Mouse (Mus musculus) stomach, embryonic 15.5 days (tissue): ENCODE results near the gene 9130213A22Rik. TPM values are rescaled to one million over a fixed set of nuclear protein-coding genes. Genes with fewer than 3 reads are reported as not detected.

Source experiments
- ATAC-seq: fragments of 200-750 bp; cut with Nextera tagmentation; 2 replicates; pipeline ENCODE4 v1.8.0; 2017; ENCODE audit warnings: low read depth, moderate number of reproducible peaks, moderate TSS enrichment; ENCODE audit not compliant: insufficient read depth, low FRiP score
- H3K27ac ChIP-seq: fragments of 300-500 bp; sonication (generic); 2 replicates; pipeline ENCODE4 v1.5.1; 2015; ENCODE audit warnings: mild to moderate bottlenecking, inconsistent platforms
- H3K27me3 ChIP-seq: fragments of 300-500 bp; sonication (generic); replicated peaks from 2 replicates; pipeline ENCODE4 v1.6.1; 2015; ENCODE audit warnings: inconsistent platforms
- H3K36me3 ChIP-seq: fragments of 300-500 bp; sonication (generic); 2 replicates; pipeline ENCODE4 v1.6.1; 2015; ENCODE audit warnings: inconsistent platforms
- H3K4me1 ChIP-seq: fragments of 300-500 bp; sonication (generic); 2 replicates; pipeline ENCODE4 v1.6.1; 2015; ENCODE audit warnings: inconsistent platforms
- H3K4me2 ChIP-seq: fragments of 300-500 bp; sonication (generic); 2 replicates; pipeline ENCODE4 v1.6.1; 2015; ENCODE audit warnings: mild to moderate bottlenecking, inconsistent platforms
- H3K4me3 ChIP-seq: fragments of 300-500 bp; sonication (generic); replicated peaks from 2 replicates; pipeline ENCODE4 v1.5.1; 2015; ENCODE audit warnings: inconsistent platforms
- H3K9ac ChIP-seq: fragments of 300-500 bp; sonication (generic); 2 replicates; pipeline ENCODE4 v1.6.1; 2015; ENCODE audit warnings: inconsistent platforms
- H3K9me3 ChIP-seq: fragments of 300-500 bp; sonication (generic); 2 replicates; pipeline ENCODE4 v1.6.1; 2016; ENCODE audit warnings: inconsistent platforms
- WGBS: fragments of 180-500 bp; shearing (Covaris S2); methylation state at CpG from one replicate; pipeline ENCODE4 v1.1.7; 2015; 5-methylcytosine and 5-hydroxymethylcytosine counted together
- polyA plus RNA-seq: library from polyadenylated mRNA; unstranded; fragments of >200 nt; fragmentation: Nextera tagmentation; extraction: Ambion mirVana; gene quantifications from 2 replicates; pipeline ENCODE4 v1.2.1, GENCODE M21; 2015

Gene 9130213A22Rik
- polyA plus RNA-seq, 1 experiment from 2014 or later = 0.37 TPM

DNA sequence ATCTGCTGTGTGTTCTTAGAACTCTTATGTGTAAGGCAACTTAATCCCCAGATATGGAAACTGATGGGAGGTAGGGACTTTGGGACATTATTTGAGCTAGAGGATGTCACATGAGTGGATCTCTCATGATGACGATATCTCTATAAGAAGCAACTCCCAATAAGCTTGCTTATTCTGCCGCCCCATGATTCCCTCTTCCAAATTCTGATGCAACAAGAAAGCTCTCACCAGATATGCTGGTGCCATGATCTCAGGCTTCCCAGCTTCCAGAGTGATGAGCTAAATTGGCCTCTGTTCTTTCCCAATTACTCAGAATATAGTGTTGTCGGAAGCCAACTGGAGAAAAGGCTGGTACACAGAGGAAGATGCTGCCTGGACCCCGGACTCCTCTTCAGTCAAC is 10.5 kb downstream of the 9130213A22Rik start:
- H3K27ac ChIP-seq = no peak overlapping the region
- H3K27me3 ChIP-seq = no peaks in the 10 kb centered on the region
- peaks cover 11% of the 10 kb centered on the region; the same call in 1 of the 2 replicates for H3K4me1 ChIP-seq
- H3K36me3 ChIP-seq = peaks cover 24% of the 10 kb centered on the region
- WGBS = 66% methylated on average over 4 of the region's 4 CpGs
- ATAC-seq = no peak
- H3K9me3 ChIP-seq = no peaks in the 10 kb centered on the region
- H3K4me3 ChIP-seq = no peak overlapping the region
- H3K4me2 ChIP-seq = no peak overlapping the region
- H3K9ac ChIP-seq = no peak overlapping the region

DNA sequence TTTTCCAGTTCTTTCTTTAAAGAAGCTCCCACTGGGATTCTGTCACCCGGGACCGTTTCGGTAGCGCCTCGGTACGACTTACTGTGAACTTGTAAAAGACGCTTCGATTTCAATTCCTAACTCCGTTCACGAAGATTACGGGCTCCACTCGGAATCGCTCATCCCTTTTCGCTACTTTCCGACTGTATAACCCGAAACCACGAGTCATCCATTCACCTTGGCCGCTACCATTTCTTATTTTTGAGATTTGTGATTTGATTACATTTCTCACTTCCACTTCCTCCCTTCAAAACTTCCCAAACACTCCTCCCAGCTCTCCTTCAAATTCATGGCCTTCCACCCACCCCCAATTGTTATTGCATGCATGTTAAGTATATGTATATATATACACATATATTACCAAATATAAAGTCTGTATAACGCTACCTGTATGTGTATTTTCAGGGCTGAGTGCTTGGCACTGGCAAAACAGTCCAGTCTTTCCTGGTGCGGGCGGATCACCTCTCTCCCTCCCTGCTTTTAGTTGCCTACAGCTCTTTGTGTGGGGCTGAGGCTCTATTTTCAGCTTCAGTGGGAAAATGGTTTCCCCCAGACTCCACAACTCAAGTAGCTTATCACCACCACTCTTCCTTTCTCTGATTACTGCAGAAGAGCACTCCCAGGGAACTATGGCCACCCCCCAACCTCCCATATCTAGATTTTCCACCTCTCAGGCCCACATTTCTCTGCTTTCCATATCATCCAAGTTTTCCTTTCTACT is 11.2 kb downstream of the 9130213A22Rik start:
- H3K4me3 ChIP-seq = peak overlapping the region; percentile 50
- no peak for ATAC-seq
- WGBS = 8% methylated on average over 21 of the region's 21 CpGs

DNA sequence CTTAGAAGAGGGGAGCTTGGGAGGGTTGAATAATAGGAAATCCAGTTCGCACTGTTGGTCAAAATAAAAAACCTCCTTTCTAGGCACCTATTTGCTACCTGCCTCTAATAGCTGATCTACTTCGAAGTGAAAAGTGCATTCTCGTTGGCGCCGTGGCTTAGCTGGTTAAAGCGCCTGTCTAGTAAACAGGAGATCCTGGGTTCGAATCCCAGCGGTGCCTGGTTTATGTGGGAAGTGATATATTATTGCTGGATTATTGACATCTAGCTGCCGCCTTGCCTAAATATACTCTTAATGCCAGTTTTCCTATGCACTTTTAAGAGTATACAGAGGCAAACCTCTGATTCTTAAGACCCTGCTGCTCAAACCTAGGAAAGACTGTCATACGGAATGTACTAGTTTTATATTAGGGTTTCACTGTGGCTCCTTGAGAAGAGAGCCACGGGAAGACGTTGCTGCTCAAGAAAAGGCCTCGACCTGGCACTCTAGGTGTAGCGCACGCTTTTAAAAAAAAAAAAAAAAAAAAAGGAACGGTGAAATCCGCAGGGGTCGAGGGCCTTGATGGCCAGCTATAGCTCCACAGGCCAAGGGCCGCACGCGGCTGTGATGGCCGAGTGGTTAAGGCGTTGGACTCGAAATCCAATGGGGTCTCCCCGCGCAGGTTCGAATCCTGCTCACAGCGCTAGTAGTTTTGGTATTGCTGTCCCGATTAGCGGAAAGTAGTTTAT is 11.9 kb downstream of the 9130213A22Rik start:
- peak overlapping the region; percentile 63 for H3K27ac ChIP-seq
- H3K4me1 ChIP-seq = peaks cover 9% of the 10 kb centered on the region; the same call in 1 of the 2 replicates
- peaks cover 36% of the 10 kb centered on the region for H3K36me3 ChIP-seq
- H3K4me2 ChIP-seq = peak overlapping the region; percentile 61
- H3K4me3 ChIP-seq = peak overlapping the region; percentile 50
- H3K9ac ChIP-seq = peak overlapping the region; percentile 26; the same call in 1 of the 2 replicates
- peak; percentile 44; the same call in 1 of the 2 replicates for ATAC-seq
- 2% methylated on average over 30 of the region's 30 CpGs for WGBS
- no peaks in the 10 kb centered on the region for H3K9me3 ChIP-seq
- no peaks in the 10 kb centered on the region for H3K27me3 ChIP-seq

More for the DNA sequence above, 11.2 kb downstream of the 9130213A22Rik start:
- peak overlapping the region; percentile 26; the same call in 1 of the 2 replicates for H3K9ac ChIP-seq
- peak overlapping the region; percentile 61 for H3K4me2 ChIP-seq
- no peaks in the 10 kb centered on the region for H3K9me3 ChIP-seq
- H3K27me3 ChIP-seq = no peaks in the 10 kb centered on the region
- H3K27ac ChIP-seq = no peak overlapping the region
- peaks cover 28% of the 10 kb centered on the region for H3K36me3 ChIP-seq
- H3K4me1 ChIP-seq = peaks cover 9% of the 10 kb centered on the region; the same call in 1 of the 2 replicates

DNA sequence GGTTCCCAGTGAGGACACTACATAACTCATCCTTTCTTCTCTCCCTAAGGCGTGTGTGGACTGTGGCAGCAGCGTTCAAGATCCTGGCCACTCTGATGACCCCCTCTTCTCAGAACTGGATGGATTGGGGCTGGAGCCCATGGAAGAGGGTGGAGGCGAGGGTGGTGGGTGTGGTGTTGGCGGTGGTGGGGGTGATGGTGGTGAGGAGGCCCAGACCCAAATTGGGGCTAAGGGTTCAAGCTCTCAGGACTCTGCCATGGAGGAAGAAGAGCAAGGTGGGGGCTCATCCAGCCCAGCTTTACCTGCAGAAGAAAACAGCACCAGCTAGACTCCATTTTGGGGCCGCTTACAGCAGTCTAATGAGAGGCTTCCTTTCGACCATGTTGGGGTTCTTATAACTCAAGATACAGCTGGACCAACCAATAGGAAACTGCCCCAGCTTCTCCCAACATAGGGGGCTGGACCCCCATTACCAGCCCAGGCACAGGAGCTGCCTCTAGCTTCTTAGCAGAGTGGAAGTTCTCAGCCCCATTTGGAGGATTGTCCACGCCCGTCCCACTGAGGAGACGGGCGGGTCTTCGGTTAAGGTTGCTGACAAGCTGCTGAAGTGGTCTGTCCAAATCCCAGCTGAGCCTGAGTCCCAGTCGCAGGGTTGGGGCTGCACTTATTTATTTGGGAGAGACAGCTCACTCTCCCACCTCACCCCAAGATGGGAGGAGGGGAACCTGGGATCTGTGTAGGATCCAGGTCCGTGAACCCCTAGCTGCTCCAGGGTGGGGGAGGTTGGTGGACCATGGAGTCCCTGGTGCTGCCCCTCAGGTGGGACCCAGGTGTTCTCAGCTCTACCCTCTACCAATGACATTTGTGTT is 13.1 kb downstream of the 9130213A22Rik start:
- WGBS = 79% methylated on average over 13 of the region's 13 CpGs

DNA sequence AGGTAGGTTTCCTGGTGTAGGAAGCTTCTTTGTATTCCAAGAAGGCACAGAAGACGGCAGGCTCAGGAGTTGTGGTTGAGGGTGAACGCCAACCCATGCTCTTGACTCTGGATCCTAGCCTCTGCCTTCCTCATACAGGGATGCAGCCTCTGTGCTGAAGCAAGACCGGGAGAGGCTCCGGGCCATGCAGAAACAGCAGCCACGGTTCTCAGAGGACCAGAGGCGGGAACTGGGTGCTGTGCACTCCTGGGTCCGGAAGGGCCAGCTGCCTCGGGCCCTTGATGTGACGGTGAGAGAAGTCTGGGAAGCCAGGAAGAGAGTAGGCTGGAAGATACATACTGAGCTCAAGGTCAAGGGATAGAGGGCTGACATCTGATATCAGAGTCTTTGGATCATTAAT is 14.2 kb downstream of the 9130213A22Rik start:
- Histone ChIP-seq H3K9me3 (no peaks in the 10 kb centered on the region), H3K4me1 (peaks cover 9% of the 10 kb centered on the region; the same call in 1 of the 2 replicates), H3K27me3 (no peaks in the 10 kb centered on the region), H3K27ac (no peak overlapping the region), H3K9ac (no peak overlapping the region), H3K4me3 (no peak overlapping the region), H3K36me3 (peaks cover 58% of the 10 kb centered on the region), H3K4me2 (no peak overlapping the region)
- WGBS = 94% methylated on average over 9 of the region's 9 CpGs
- no peak for ATAC-seq

More for the DNA sequence above, 13.1 kb downstream of the 9130213A22Rik start:
- H3K4me3 ChIP-seq = no peak overlapping the region
- H3K9me3 ChIP-seq = no peaks in the 10 kb centered on the region
- H3K4me2 ChIP-seq = no peak overlapping the region
- H3K4me1 ChIP-seq = peaks cover 9% of the 10 kb centered on the region; the same call in 1 of the 2 replicates
- H3K9ac ChIP-seq = no peak overlapping the region
- ATAC-seq = no peak
- 0 out of 2 replicates have a peak overlapping the region, but pooled peaks have one; percentile 63 for H3K27ac ChIP-seq
- no peaks in the 10 kb centered on the region for H3K27me3 ChIP-seq
- H3K36me3 ChIP-seq = peaks cover 48% of the 10 kb centered on the region

DNA sequence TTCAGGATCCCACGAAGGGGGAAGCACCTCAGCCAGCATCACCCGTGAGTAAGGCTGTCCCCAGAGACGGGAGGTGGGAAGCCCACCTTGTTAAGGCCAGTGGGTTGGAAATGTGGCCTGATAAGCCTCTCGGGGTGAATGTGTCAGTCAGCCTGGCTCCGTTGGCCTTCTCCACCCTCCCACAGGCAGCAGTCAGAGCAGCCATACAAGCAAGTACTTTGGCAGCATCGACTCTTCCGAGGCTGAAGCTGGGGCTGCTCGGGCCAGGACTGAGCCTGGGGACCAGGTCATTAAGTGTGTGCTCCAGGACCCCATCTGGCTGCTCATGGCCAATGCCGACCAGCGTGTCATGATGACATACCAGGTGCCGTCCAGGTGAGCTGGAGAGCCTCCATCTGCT is 14.7 kb downstream of the 9130213A22Rik start:
- 87% methylated on average over 11 of the region's 11 CpGs for WGBS
- no peak overlapping the region for H3K4me3 ChIP-seq
- H3K4me1 ChIP-seq = peaks cover 9% of the 10 kb centered on the region; the same call in 1 of the 2 replicates
- no peak overlapping the region for H3K9ac ChIP-seq
- no peak overlapping the region for H3K27ac ChIP-seq
- H3K4me2 ChIP-seq = no peak overlapping the region
- peaks cover 64% of the 10 kb centered on the region for H3K36me3 ChIP-seq
- H3K9me3 ChIP-seq = no peaks in the 10 kb centered on the region
- ATAC-seq = no peak
- no peaks in the 10 kb centered on the region for H3K27me3 ChIP-seq

DNA sequence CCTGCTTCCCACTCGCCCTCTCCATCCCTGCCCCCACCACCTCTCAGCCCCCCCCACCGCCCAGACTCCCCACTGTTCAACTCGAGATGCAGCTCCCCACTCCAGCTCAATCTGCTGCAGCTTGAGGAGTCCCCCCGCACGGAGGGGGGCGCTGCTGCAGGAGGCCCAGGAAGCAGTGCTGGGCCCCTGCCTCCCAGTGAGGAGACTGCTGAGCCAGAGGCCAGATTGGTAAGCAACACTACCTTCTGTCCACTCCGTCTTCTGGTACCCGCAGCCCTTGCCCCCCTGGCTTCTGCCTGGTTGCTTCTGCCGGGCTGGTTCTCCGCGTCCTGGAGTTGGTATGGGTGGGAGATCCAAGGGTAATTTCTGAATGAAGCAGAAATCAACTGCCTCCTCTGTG is 15.5 kb downstream of the 9130213A22Rik start:
- 90% methylated on average over 11 of the region's 11 CpGs for WGBS
- Histone ChIP-seq H3K27me3 (no peaks in the 10 kb centered on the region), H3K4me1 (peaks cover 9% of the 10 kb centered on the region; the same call in 1 of the 2 replicates), H3K9ac (no peak overlapping the region), H3K4me3 (no peak overlapping the region), H3K27ac (no peak overlapping the region), H3K4me2 (no peak overlapping the region), H3K9me3 (no peaks in the 10 kb centered on the region), H3K36me3 (peaks cover 72% of the 10 kb centered on the region)
- no peak for ATAC-seq

DNA sequence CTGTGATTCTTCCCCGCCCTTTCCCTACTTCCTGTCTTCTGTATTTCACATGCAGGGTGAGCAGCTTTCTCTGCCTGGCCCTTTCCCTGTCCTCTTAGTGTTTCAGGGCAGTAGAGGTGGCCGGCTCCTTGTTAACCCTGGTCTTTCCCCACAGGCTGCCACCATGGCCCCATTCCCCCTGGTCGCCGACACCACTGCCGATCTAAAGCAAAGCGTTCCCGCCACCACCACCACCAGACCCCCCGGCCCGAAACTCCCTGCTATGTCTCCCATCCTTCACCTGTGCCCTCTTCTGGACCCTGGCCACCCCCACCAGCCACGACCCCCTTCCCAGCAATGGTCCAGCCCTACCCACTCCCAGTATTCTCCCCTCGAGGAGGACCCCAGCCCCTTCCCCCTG is 16.1 kb downstream of the 9130213A22Rik start:
- H3K9me3 ChIP-seq = no peaks in the 10 kb centered on the region
- H3K27ac ChIP-seq = no peak overlapping the region
- no peak overlapping the region for H3K9ac ChIP-seq
- WGBS = 93% methylated on average over 11 of the region's 11 CpGs
- no peaks in the 10 kb centered on the region for H3K27me3 ChIP-seq
- ATAC-seq = no peak
- no peak overlapping the region for H3K4me2 ChIP-seq
- no peak overlapping the region for H3K4me3 ChIP-seq
- peaks cover 76% of the 10 kb centered on the region for H3K36me3 ChIP-seq
- peaks cover 7% of the 10 kb centered on the region; the same call in 1 of the 2 replicates for H3K4me1 ChIP-seq

DNA sequence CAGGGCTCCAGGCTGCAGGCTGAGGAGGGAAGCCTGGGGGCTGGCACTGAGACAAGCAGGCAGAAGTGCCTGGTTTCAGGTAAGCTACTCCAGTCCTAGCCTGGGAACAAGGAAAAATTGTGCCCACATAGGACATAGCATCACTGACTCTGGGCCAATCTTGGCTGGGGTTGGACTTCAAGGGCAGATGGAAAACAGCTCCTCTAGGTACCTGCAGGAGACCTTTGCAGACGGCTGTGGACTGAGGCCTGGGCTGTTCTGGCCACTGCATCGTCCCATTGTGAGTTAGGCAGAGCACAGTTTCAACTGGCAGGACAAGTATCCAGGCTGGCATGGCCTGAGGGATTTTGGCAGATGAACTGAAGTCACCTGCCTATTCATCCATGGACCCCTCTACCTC is 16.6 kb downstream of the 9130213A22Rik start:
- Histone ChIP-seq H3K27me3 (no peaks in the 10 kb centered on the region), H3K4me3 (no peak overlapping the region), H3K36me3 (peaks cover 81% of the 10 kb centered on the region), H3K4me1 (peaks cover 6% of the 10 kb centered on the region; the same call in 1 of the 2 replicates), H3K27ac (no peak overlapping the region), H3K9ac (no peak overlapping the region), H3K4me2 (no peak overlapping the region), H3K9me3 (no peaks in the 10 kb centered on the region)
- 85% methylated on average over 2 of the region's 2 CpGs for WGBS
- ATAC-seq = no peak

DNA sequence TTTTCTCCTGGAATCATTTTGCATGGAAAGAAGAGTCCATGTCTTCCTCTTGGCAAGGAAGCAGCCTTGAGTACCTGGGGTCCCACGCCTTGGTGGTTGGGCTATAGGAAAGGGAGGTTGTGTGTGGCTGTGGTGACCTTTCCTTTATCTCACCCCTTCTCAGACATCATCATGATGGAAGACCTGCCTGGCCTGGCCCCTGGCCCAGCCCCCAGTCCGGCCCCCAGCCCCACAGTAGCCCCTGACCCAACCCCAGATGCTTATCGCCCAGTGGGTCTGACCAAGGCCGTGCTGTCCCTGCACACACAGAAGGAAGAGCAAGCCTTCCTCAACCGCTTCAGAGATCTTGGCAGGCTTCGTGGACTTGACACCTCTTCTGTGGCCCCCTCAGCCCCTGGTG is 17.2 kb downstream of the 9130213A22Rik start:
- Histone ChIP-seq H3K4me1 (peaks cover 10% of the 10 kb centered on the region), H3K4me2 (no peak overlapping the region), H3K36me3 (peaks cover 85% of the 10 kb centered on the region), H3K27me3 (no peaks in the 10 kb centered on the region), H3K4me3 (no peak overlapping the region), H3K9ac (no peak overlapping the region), H3K27ac (no peak overlapping the region), H3K9me3 (no peaks in the 10 kb centered on the region)
- WGBS = 80% methylated on average over 6 of the region's 6 CpGs
- ATAC-seq = no peak

DNA sequence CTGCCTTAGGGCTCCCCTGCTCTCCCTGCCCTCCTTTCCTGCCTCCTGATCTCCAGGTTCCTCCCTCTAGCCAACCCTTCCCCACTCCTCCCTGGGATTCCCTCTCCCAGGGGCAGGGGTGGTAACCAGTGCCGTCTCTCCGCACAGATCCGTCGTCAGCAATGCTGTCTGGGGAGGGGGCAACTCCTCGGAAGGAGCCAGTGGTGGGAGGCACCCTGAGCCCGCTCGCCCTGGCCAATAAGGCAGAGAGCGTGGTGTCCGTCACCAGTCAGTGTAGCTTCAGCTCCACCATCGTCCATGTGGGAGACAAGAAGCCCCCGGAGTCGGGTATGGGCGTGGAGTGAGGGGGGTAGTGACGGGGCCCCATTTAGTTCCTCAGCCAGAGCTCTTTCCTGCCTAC is 17.9 kb downstream of the 9130213A22Rik start:
- Histone ChIP-seq H3K9ac (no peak overlapping the region), H3K4me1 (peaks cover 11% of the 10 kb centered on the region), H3K27ac (no peak overlapping the region), H3K36me3 (peaks cover 85% of the 10 kb centered on the region), H3K9me3 (no peaks in the 10 kb centered on the region), H3K27me3 (no peaks in the 10 kb centered on the region), H3K4me2 (no peak overlapping the region), H3K4me3 (no peak overlapping the region)
- 84% methylated on average over 14 of the region's 14 CpGs for WGBS
- no peak for ATAC-seq
